Mouse (Mus musculus) embryonic stem cell, embryonic (primary cell): Measurements from ENCODE around the gene Pi4k2b.

Experiments used
- CTCF ChIA-PET, 4 experiments: fragments of 300-600 bp in 2 of 4; fragments of 350-600 bp in 2 of 4; sonication (Branson Sonifier 250); formaldehyde crosslinking; loops; one replicate each; lab custom pipeline; 2022; ENCODE audit warnings: inconsistent platforms in 2 of 4; lab: Charles Lee
- POLR2A ChIA-PET, 4 experiments: fragments of 300-600 bp in 2 of 4; fragments of 350-600 bp in 2 of 4; sonication (Branson Sonifier 250); formaldehyde crosslinking; loops; one replicate each; lab custom pipeline; 2022; ENCODE audit warnings: antibody characterized with exemption in 4 of 4, inconsistent platforms in 1 of 4; lab: Charles Lee

The Pi4k2b gene

GRCm38 (mm10) chr5:52811056-52811455 is 69.7 kb downstream of the Pi4k2b start:
- ChIA-PET POLR2A (interaction anchor here in 2 of 4 experiments (0.7 to 1.3 kb wide), 3 partner anchors 9 to 34 kb away, joined by 3 to 4 read pairs (median 3); no protein-coding TSS in a partner anchor), CTCF (interaction anchor here in 2 of 4 experiments (0.5 to 1.2 kb wide), 2 partner anchors 10 to 70 kb away, joined by 3 read pairs; partner anchors contain the start of gene Pi4k2b (in 1 of the 2))

- ChIA-PET CTCF (interaction anchor here in 1 of 4 experiments (0.8 kb wide), 1 partner anchor 9 kb away, joined by 3 read pairs; no protein-coding TSS in a partner anchor), POLR2A (interaction anchor here in 1 of 4 experiments (0.7 kb wide), 1 partner anchor 21 kb away, joined by 3 read pairs; the partner anchor contains the start of gene Anapc4)
Measured at GRCm38 (mm10) chr5:52812456-52812855, 71.1 kb downstream of the Pi4k2b start.

GRCm38 (mm10) chr5:52813312-52813711 is 71.9 kb downstream of the Pi4k2b start:
- CTCF ChIA-PET = interaction anchor here in 3 of 4 experiments (0.6 to 0.9 kb wide), 3 partner anchors 8 kb away, joined by 3 to 4 read pairs (median 3); no protein-coding TSS in a partner anchor
- POLR2A ChIA-PET = interaction anchor here in 1 of 4 experiments (1.3 kb wide), 1 partner anchor 21 kb away, joined by 5 read pairs; the partner anchor contains the start of gene Anapc4

GRCm38 (mm10) chr5:52818676-52819075 is 77.3 kb downstream of the Pi4k2b start:
- ChIA-PET POLR2A (interaction anchor here in 2 of 4 experiments (0.7 to 1.8 kb wide), 4 partner anchors 13 to 172 kb away, joined by 3 to 4 read pairs (median 3); partner anchors contain the start of gene Anapc4 (in 1 of the 2)), CTCF (no interaction called here)
